Mouse (Mus musculus) R1 (cell line): ENCODE measurements around the gene Ccl5.

Experiments
- DNase-seq: peaks from one replicate; pipeline ENCODE4 v3.0.0-alpha.2; 2018; ENCODE audit warnings: low read depth, low spot score

Gene Ccl5

DNA sequence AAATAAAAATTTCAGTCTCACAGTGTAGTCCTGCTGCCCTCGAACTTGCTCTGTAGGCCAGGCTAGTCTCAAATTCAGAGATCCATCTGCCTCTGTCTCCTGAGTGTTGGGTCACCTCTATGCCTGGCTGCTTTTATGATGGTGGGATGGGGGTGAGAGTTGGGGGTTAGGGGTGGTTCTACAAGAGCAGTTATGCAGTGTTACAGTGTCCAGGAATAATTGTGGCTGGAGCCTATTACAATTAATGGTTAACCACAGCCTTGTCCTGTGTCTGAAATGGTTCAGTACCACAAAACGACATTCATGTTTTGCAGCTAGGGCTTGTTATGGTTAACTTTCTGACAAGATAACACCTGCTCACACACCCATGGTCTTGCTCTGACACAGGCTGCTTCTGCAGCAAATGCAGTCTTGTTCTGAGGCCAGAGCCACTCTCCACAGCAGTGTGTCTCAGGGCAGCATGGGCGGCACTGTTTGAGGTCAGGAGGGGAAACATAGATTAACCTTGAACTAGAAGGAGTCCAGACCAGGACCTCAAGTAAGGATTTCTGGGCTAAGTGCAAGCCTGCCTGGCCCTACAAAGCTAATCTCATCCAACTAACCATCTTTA lies 8.5 kb upstream of the Ccl5 start:
- no peak for DNase-seq

DNA sequence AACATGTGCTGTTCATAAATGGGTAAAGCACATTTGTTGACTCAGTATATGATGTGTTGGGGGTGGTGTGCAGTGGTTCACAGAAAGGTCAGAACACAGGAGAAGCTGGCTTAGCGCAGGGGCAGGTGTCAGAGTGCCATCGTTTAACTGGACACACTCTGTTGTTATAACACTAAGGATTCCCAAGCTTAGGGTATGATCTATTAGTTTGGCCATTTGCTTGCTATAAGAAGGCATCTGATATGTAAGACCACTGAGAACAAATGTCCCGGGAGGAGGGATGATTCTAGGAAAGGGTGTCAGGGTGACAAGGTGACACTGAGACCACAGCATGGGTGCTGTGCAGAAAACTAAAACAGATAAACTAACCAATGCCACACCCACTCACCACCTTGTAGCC lies 6.5 kb upstream of the Ccl5 start:
- no peak for DNase-seq

DNA sequence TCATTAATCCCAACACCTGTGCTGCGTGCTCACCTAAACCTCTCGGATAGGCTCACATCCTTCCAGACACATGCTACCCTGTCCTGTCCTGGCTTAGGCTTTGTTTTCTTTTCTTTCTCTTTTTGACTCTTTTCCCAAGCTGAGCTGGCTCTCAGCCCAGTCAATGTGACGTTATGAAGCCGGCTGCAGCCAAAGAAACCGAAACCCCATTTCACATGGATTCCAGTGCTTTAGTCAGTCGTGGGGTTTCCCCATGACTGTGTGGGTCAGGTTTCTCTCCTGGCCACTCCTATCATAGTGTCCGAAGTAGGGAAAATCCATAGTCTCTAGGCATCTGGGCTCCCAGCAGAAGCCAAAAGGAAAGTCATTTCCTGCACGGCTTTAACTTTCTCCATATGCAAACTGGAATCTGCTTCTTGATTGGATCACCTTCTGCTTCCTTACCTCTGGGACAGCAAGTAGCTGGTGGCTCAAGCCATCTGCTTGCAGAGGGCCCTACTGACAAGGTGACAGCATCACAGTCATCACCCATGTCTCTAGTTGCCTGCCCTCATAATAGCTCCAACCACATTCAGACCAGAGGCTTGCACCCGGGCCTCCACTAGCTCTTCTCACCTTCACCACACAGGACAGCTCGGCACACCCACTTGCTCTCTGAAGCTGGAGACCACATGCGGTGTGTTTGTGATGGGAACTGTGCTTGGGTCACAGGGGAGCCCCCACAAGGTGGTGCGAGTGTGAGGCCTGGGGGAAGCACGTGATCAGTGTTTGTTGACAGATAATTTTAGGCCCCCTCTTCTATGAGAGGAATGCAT lies 4.5 kb upstream of the Ccl5 start:
- DNase-seq = no peak

DNA sequence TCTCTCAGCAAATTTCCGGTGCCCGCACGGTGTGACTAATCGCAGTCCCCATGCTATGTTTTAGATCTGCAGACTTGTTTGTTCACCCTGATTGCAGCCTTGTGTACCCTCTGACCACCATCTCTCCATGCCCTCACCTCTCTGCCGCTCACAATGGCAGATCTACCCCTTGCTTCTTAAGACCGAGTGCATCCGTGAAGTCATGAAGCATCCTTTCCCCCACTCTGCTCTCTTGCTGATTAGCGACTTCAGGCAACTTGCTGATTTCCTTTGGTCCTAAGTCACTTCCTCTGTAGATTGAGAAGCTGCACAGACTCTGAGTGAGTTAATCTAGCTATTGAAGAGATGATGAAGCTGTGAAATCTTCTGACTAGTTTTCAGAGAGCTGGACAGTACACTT lies 3.8 kb upstream of the Ccl5 start:
- no peak for DNase-seq

DNA sequence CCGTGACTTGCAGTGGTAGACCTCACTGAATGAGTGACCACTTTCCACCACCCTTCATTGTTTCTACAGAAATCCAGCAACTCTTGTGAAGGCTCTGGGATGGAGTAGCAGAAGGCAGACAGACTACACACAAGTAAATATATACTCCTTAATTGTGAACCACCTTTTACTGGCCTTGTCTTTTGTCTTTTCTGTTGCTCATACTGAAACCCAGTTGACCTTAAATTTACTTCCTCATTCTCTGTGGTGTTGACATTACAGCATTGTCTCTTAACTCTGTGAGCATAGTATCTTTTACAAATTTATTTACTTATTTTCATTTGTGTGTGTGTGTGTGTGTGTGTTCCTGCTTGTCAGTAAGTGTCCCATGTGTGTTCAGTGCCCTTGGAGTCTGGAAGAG lies 2.9 kb upstream of the Ccl5 start:
- DNase-seq = no peak

DNA sequence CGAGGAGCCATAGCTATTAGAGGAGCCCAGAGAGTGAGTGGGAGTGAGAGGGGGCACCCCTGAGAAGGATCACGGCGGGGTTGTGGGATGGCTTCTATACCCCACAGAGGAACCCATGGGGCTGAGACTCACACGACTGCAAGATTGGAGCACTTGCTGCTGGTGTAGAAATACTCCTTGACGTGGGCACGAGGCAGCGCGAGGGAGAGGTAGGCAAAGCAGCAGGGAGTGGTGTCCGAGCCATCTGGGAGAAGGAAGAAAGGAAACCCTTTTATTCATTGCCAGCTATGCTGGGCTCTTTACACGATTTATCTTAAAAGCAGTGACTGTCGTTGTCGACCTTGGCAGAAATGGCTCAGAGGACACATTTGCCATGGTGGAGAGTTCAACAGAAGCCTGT lies 1.3 kb downstream of the Ccl5 start:
- DNase-seq = no peak

DNA sequence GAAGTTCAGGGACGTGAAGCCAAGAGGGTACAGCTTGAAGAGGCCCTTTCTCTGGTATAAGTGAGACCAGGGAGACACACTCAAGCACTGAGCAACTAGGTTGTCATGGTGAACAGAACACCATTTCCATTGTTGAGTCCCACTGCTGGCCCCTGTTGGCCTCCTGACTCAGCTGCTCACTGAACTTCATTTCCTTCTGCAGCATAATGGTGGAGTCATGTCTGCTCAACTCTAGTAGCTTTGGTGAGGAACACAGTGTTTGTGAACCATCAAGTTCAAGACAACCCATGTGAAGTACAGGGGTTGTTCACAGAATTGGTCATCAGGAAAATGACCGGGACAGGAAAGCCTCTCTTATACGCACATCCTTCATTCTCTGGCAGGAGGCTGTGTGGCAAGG lies 8.2 kb downstream of the Ccl5 start, which contains the start of gene Heatr9:
Gene Heatr9 (minus strand): TSS at position 101 of the 400 bp plus-strand sequence.
- no peak for DNase-seq

DNA sequence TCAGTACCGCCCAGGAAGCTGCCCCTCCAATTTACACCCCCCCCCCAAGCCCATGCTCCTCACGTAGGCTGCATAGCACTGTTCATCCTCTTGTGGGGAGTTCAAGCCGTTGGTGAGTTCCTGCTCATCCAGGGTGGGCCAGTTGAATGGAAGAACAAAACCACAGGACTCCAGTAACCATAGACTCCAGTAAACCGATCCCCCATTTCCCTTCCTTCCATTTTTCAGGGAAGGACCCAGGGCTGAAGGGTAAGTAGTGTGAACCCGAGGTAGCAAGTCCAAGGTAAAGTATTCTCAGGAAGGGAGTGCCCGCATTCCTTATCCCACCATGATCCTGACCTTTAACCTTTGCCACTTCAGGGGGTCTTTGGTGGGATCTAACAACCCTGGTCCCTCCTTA lies 11.9 kb downstream of the Ccl5 start:
- peak; percentile 78 for DNase-seq

DNA sequence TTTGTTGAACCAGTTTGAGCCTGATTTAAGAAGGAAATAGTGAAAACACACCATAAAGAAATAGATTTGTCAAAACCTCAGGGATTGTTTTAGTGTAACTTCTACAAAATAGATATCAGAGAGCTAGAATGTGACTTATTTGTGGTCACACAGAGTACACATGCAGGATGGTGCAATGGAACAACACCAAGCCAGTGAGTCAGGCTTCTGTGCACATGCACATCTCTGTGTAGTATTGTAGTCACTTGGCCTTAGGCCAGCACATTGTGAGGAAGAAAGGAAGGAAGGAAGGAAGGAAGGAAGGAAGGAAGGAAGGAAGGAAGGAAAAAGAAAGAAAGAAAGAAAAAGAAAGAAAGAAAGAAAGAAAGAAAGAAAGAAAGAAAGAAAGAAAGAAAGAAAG lies 13.2 kb downstream of the Ccl5 start:
- no peak for DNase-seq

DNA sequence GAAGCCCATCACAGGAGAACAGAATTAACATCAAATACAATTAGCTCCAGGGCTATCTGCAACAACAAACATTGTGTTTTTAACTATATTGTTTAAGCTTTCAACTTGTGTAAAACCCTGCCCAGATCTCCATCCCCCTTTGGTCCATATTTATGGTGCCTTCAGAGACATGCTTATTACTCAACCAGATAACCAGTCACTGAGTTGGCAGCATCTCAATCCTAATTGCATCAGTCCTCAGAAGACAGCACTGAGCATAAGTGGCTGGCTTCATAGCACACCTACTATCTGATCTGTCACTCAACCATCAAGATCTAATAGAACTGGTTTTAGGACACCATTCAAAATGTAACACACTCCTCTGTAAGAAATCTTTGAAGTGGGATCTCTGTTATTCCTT lies 20.8 kb downstream of the Ccl5 start:
- no peak for DNase-seq

DNA sequence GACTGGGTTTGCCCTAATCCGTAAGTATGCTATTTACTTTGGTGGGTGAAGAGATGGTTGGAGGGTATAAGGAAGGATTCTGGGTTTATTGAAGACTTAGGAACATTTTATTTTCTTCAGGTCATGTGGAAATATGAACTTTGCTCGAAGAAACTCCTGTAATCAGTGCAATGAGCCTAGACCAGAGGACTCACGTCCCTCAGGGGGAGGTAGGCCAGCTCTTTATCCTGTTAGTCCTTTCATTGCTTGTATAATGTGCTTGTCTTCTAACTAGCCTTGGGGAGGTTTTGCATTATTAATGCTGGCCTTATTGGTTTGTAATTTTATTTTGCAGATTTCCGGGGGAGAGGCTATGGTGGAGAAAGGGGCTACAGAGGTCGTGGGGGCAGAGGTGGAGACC lies 26.0 kb downstream of the Ccl5 start:
- no peak for DNase-seq

DNA sequence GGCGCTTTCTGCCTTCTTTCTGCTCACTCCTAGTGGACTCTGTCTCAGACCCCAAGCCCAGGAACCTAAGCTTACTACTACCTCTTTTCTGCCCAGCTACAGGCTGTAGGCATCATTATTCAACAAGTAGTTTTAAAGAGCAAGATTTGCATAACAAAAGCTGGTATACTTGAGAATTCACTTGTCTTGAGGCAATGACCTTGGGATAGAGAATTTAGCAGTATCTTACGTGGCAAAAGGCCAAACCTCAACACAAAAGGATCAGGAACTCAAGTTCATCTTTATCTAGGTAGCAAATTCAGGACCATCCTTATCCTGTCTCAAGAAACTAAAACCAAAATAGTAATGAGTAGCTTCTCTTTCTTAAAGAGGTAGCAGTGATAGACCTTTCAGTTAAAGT lies 34.7 kb downstream of the Ccl5 start:
- DNase-seq = peak; percentile 95

DNA sequence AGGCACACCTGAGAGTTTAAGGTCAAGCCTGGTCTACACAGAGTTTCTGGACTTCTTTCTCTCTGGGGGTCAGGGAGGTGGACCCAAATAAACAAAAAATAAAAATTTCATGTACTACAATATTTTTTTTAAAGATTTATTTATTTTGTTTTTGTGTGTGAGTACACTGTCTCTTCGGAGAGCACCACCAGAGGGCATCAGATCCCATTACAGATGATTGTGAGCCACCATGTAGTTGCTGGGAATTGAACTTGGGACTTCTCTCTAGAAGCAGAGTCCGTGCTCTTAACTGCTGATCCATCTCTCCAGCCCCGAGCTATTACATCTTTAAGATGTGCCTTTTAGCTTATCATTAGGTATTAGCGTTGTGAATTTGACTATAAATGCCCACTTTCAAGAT lies 38.8 kb downstream of the Ccl5 start:
- peak; percentile 51 for DNase-seq
